Mouse (Mus musculus) C2C12 (cell line): ENCODE results near the gene Gm20388.

ENCODE experiments used
- CTCF ChIP-seq: IDR thresholded peaks from one replicate; pipeline ENCODE4 v1.5.1; 2011; ENCODE audit not compliant: control insufficient read depth, insufficient read depth, insufficient read length
- USF1 ChIP-seq: IDR thresholded peaks from one replicate; pipeline ENCODE4 v1.6.1; 2011; ENCODE audit warnings: low read depth, mild to moderate bottlenecking, control low read depth, moderate library complexity

GRCm38 (mm10) chr8:120347734-120348341 is 437.2 kb downstream of the Gm20388 start:
- no peak for TF ChIP-seq CTCF
- TF ChIP-seq USF1, result no peak
